Mouse (Mus musculus): ENCODE measurements at regions not wholly inside any gene's neighbourhood (a gene's known extent, or its start where the extent isn't known, plus 50 kb on each side); places are given as distances from the start of the nearest gene placed in this dataset.

DNA sequence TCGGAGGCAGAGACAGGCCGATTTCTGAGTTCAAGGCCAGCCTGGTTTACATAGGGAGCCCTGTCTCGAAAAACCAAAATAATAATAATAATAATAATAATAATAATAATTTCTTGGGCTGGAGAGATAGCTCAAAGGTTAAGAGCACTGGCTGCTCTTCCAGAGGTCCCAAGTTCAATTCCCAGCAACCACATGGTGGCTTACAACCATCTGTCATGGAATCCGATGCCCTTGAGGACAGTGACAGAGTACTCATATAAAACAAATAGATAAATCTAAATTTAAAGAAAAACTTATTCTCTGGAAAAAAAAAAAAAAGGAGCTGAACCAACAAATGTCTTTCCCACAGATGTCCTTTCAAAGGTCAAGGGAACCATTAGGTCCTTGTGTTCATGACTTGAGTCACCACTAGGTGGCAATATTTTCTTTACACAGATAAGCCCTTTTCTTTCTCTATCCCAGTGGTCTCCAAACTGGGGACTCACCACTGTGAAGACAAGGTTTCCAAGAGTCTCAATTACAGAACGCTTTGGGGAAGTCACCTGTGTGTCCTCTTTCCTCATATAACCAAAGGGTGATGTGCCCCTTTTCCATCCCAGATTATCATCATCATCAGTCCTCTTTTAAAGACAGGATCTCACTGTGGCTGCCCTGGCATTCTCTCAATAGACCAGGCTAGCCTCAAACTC, 106.1 kb upstream of the Xpo1 start:
- H3K4me3 ChIP-seq (replicated peaks; ENCODE audit: insufficient read depth, low read depth, low read length), result no peak overlapping the region
- 69% methylated on average over 5 of the region's 5 CpGs for WGBS
- H3K4me1 ChIP-seq (ENCODE audit: control insufficient read depth, insufficient read depth, low read length), result no peaks in the 10 kb centered on the region
- peak; percentile 8 to 16 for DNase-seq
- no peak overlapping the region for H3K27ac ChIP-seq (ENCODE audit: insufficient read depth, low read length)
- TF ChIP-seq CTCF (IDR thresholded peaks at IDR 0.05; ENCODE audit: borderline replicate concordance, insufficient read depth, low read depth, low read length), result peak; percentile 22; the same call in 1 of the 2 replicates
- no peak for TF ChIP-seq POLR2A (IDR thresholded peaks at IDR 0.05; ENCODE audit: borderline replicate concordance, insufficient read depth, low read length)
- H3K27me3 ChIP-seq (ENCODE audit: control insufficient read depth, insufficient read depth, low read length), result no peaks in the 10 kb centered on the region

DNA sequence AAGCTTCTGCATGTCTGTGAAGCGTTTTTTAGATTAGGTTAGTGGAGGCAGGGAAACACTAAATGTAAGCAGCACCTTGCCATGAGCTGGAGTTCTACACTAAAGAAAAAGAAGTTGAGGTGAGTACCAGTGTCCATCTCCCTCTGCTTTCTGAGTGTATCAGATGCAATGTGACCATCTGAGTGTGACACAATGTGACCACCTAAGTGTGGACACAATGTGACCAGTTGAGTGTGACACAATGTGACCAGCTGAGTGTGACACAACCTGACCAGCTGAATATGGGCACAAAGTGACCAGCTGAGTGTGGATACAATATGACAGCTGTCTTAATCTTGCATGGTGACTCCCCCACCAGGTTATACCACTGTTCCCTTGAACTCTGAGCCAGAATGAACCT, 101.0 kb upstream of the Xpo1 start:
- TF ChIP-seq POLR2A (IDR thresholded peaks at IDR 0.05; ENCODE audit: borderline replicate concordance, insufficient read depth, low read length), result no peak
- Histone ChIP-seq H3K27me3 (ENCODE audit: control insufficient read depth, insufficient read depth, low read length) (no peaks in the 10 kb centered on the region), H3K4me3 (replicated peaks; ENCODE audit: insufficient read depth, low read depth, low read length) (no peak overlapping the region), H3K27ac (ENCODE audit: insufficient read depth, low read length) (no peak overlapping the region), H3K4me1 (ENCODE audit: control insufficient read depth, insufficient read depth, low read length) (no peaks in the 10 kb centered on the region)
- DNase-seq, result no peak
- WGBS, result 51% methylated on average over 1 of the region's 1 CpGs

DNA sequence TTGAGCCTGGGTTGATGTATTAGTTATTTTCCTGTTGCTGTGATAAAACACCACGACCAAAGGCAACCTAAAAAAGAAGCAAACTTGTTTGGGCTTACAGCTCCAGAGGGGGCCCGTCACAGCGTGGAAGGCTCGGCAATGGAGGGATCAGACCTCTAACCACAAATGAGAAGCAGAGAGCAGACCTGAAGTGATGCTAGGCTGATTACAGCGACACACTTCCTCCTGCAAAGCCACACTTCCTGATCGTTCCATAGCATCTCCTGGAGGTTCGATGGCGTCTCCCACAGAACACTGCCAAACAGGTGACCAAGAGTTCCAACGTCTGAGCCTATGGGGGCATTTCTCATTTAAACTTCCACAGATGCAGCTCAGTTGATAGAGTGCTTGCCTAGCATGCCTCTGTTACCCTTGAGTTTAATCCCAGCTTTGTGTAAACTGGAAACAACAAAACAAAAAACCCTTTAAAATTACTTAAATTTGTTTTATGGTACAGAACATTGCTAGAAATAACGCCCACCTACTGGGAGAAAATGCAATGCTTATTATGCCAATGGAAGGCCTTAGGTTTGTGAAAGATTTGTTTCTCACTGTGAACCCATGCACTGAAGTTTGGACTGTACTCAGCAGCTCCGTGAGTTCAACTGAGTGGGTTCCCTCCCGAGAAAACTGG, 87.2 kb upstream of the Xpo1 start:
- Histone ChIP-seq H3K27ac (ENCODE audit: insufficient read depth, low read length) (no peak overlapping the region), H3K4me3 (replicated peaks; ENCODE audit: insufficient read depth, low read depth, low read length) (no peak overlapping the region), H3K4me1 (ENCODE audit: control insufficient read depth, insufficient read depth, low read length) (no peaks in the 10 kb centered on the region), H3K27me3 (ENCODE audit: control insufficient read depth, insufficient read depth, low read length) (no peaks in the 10 kb centered on the region)
- 81% methylated on average over 12 of the region's 12 CpGs for WGBS
- no peak for TF ChIP-seq CTCF (IDR thresholded peaks at IDR 0.05; ENCODE audit: borderline replicate concordance, insufficient read depth, low read depth, low read length)
- no peak for DNase-seq

DNA sequence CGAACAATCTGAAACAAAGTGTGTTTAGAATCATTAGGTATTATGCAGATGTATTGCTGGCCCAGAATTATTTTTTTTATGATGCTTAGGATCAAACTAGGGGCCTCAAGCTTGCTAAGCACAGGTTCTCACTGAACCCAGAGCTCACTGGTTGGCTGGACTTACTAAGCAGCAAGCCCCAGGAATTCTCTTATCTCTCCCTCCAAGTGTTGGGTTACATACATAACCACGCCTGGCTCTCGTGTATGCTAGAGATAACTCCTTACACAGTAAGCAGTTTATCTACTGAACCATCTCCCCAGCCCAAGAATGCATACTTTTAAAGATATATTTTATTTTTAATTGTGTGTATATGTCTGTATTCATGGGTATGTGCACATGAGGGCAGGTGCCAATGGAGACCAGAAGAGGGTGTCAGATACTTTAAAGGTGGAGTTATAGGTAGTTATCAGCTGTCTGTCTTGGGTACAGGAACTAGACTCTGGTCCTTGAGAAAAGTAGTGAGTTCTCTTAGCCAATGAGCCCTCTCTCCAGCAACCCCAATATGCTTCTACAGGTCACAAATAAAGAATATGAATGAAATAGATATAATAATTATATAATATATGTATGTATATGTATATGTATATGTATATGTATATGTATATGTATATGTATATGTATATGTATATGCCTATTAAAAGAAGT, 86.0 kb upstream of the Xpo1 start:
- no peak for DNase-seq
- Histone ChIP-seq H3K4me3 (replicated peaks; ENCODE audit: insufficient read depth, low read depth, low read length) (no peak overlapping the region), H3K4me1 (ENCODE audit: control insufficient read depth, insufficient read depth, low read length) (no peaks in the 10 kb centered on the region), H3K27me3 (ENCODE audit: control insufficient read depth, insufficient read depth, low read length) (no peaks in the 10 kb centered on the region), H3K27ac (ENCODE audit: insufficient read depth, low read length) (no peak overlapping the region)
- TF ChIP-seq CTCF (IDR thresholded peaks at IDR 0.05; ENCODE audit: borderline replicate concordance, insufficient read depth, low read depth, low read length), result no peak
- TF ChIP-seq POLR2A (IDR thresholded peaks at IDR 0.05; ENCODE audit: borderline replicate concordance, insufficient read depth, low read length), result no peak
- WGBS, result 82% methylated on average over 3 of the region's 3 CpGs

DNA sequence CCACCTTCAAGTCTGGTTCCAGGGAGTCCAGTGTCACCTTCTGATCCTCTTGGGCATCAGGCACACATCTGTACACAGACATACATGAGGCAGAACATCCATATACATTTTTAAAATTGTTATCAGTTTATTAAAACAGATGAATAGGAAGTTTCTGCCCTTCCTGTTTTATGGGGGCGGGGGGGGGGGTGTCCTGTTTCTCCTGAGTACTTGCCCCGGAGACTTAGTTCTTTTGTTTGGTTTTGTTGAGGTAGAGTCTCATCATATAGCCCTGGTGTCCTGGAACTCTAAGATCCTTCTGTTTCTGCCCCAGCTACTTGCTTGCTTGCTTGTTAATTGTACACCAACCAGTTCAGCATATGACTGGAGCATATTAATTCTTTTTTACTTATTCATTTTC, 85.0 kb upstream of the Xpo1 start:
- 76% methylated on average over 2 of the region's 2 CpGs for WGBS
- no peak overlapping the region for H3K27ac ChIP-seq (ENCODE audit: insufficient read depth, low read length)
- no peak for DNase-seq
- no peaks in the 10 kb centered on the region for H3K27me3 ChIP-seq (ENCODE audit: control insufficient read depth, insufficient read depth, low read length)
- TF ChIP-seq CTCF (IDR thresholded peaks at IDR 0.05; ENCODE audit: borderline replicate concordance, insufficient read depth, low read depth, low read length) (no peak), POLR2A (IDR thresholded peaks at IDR 0.05; ENCODE audit: borderline replicate concordance, insufficient read depth, low read length) (no peak)
- H3K4me3 ChIP-seq (replicated peaks; ENCODE audit: insufficient read depth, low read depth, low read length), result no peak overlapping the region
- no peaks in the 10 kb centered on the region for H3K4me1 ChIP-seq (ENCODE audit: control insufficient read depth, insufficient read depth, low read length)

DNA sequence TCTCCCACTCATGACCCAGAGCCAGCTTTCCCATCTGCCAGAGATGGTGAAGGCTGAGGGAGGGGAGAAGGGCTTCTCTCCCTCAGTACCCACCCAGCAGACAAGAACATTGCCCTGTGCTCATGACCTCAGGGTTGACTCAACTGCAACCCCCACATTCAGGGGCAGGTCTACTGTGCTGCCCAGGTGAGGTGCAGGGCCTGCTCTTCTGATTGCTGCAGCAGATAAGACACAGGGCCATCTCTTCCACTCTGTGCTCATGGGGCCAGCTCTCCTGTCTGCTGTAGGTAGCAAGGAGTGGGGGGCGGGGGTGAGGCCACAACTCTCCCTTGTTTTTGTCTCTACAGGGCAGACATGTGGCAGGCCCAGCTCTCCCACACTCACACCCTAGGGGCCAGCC, 84.1 kb upstream of the Xpo1 start:
- Histone ChIP-seq H3K27me3 (ENCODE audit: control insufficient read depth, insufficient read depth, low read length) (no peaks in the 10 kb centered on the region), H3K4me1 (ENCODE audit: control insufficient read depth, insufficient read depth, low read length) (no peaks in the 10 kb centered on the region), H3K4me3 (replicated peaks; ENCODE audit: insufficient read depth, low read depth, low read length) (no peak overlapping the region), H3K27ac (ENCODE audit: insufficient read depth, low read length) (no peak overlapping the region)
- WGBS, result 95% methylated on average over 1 of the region's 1 CpGs
- no peak for DNase-seq
- no peak for TF ChIP-seq CTCF (IDR thresholded peaks at IDR 0.05; ENCODE audit: borderline replicate concordance, insufficient read depth, low read depth, low read length)
- TF ChIP-seq POLR2A (IDR thresholded peaks at IDR 0.05; ENCODE audit: borderline replicate concordance, insufficient read depth, low read length), result no peak

DNA sequence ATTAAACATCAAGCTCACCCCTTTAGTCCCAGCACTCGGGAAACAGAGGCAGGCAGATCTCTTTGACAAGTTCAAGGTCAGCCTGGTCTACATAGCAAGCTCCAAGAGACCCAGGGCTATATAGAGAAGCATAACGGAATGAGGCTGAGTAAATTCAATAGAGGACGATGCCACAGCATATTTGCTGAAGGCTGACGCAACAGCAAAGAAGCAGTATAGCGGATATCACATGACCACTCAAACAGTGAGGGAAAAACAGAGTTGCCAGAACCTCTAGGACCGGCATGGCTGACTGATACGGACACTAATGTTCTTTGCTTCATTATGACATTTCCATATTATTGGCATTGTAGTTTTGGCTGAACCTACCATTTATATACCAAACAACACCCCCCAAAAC, 74.2 kb upstream of the Xpo1 start:
- no peak overlapping the region for H3K4me3 ChIP-seq (replicated peaks; ENCODE audit: insufficient read depth, low read depth, low read length)
- WGBS, result 88% methylated on average over 7 of the region's 7 CpGs
- no peak overlapping the region for H3K27ac ChIP-seq (ENCODE audit: insufficient read depth, low read length)
- TF ChIP-seq CTCF (IDR thresholded peaks at IDR 0.05; ENCODE audit: borderline replicate concordance, insufficient read depth, low read depth, low read length), result no peak
- TF ChIP-seq POLR2A (IDR thresholded peaks at IDR 0.05; ENCODE audit: borderline replicate concordance, insufficient read depth, low read length), result no peak
- no peaks in the 10 kb centered on the region for H3K27me3 ChIP-seq (ENCODE audit: control insufficient read depth, insufficient read depth, low read length)
- H3K4me1 ChIP-seq (ENCODE audit: control insufficient read depth, insufficient read depth, low read length), result no peaks in the 10 kb centered on the region
- DNase-seq, result no peak

DNA sequence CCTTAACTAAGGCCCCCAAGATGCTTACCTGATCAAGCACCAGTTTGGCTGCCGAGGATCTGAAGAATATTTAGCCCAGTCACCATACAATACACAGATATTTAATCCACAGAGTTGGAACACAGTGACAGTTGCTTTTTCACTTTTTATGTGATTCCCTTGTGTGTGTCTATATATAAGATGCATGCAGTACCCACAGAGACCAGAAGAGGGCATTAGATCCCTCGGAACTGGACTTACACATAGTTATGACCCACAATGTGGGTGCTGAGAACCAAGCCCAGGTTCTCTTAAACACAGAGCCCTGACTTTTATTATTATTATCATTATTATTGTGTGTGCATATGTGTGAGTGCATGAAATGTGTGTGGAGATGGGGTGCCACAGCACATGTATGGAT, 70.6 kb upstream of the Xpo1 start:
- no peak for TF ChIP-seq POLR2A (IDR thresholded peaks at IDR 0.05; ENCODE audit: borderline replicate concordance, insufficient read depth, low read length)
- TF ChIP-seq CTCF (IDR thresholded peaks at IDR 0.05; ENCODE audit: borderline replicate concordance, insufficient read depth, low read depth, low read length), result no peak
- 91% methylated on average over 2 of the region's 2 CpGs for WGBS
- DNase-seq, result no peak
- H3K4me1 ChIP-seq (ENCODE audit: control insufficient read depth, insufficient read depth, low read length), result no peaks in the 10 kb centered on the region
- H3K27ac ChIP-seq (ENCODE audit: insufficient read depth, low read length), result no peak overlapping the region
- no peaks in the 10 kb centered on the region for H3K27me3 ChIP-seq (ENCODE audit: control insufficient read depth, insufficient read depth, low read length)
- H3K4me3 ChIP-seq (replicated peaks; ENCODE audit: insufficient read depth, low read depth, low read length), result no peak overlapping the region

Data from cerebellum, adult 2 months (tissue).